Mouse (Mus musculus): ENCODE measurements at regions not wholly inside any gene's neighbourhood (a gene's known extent, or its start where the extent isn't known, plus 50 kb on each side); places are given as distances from the start of the nearest gene placed in this dataset.

DNA sequence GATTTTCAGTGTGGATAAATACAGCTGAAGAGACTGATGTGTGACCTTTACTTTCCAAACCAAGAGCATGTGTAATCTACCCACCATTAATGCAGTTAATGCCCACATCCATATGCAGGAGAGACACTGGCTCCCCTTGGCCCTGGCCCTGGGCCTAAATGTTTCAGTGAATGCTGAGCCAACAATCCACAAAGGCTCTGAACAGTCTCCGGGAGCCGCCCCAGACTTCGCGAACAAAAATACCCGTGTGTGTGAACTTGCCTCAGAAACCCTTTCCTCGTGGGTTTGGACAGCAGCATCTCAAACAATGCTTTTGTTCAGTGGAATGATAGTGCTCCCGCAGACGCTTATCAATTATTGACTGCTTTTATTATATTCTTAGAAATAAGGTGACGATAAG, 846.4 kb downstream of the Tmem182 start:
- TF ChIP-seq CTCF (IDR thresholded peaks at IDR 0.05; ENCODE audit: borderline replicate concordance, insufficient read depth, low read depth, low read length) (no peak), POLR2A (IDR thresholded peaks at IDR 0.05; ENCODE audit: borderline replicate concordance, insufficient read depth, low read length) (no peak)

Measured in cerebellum, adult 2 months (tissue).